Mouse (Mus musculus) neural tube, embryonic 15.5 days (tissue): ENCODE data around the gene Derl3. TPM values are rescaled to one million over a fixed set of nuclear protein-coding genes. Genes with fewer than 3 reads are reported as not detected.

Experiments used
- polyA plus RNA-seq: library from polyadenylated mRNA; unstranded; fragments of >200 nt; fragmentation: Nextera tagmentation; extraction: Ambion mirVana; gene quantifications from 2 replicates; pipeline ENCODE4 v1.2.1, GENCODE M21; 2015

Derl3 gene
- polyA plus RNA-seq, 1 experiment from 2014 or later: 1.2 TPM

Other genes with a start within 250 kb of the Derl3 start
- 16.0 and 16.9 TPM in 2 replicates for gene Susd2, start 249.4 kb upstream of the Derl3 start, polyA plus RNA-seq
- 32.9 and 35.8 TPM in 2 replicates for gene Cabin1, start 129.1 kb upstream of the Derl3 start, polyA plus RNA-seq
- 91.4 and 101 TPM in 2 replicates for gene Ddt, start 120.0 kb upstream of the Derl3 start, polyA plus RNA-seq
- gene Gm20441, start 112.5 kb upstream of the Derl3 start, polyA plus RNA-seq: 0.29 TPM in 1 of 2 replicates, not detected in the other
- 1.3 and 5.3 TPM in 2 replicates for gene Gstt3, start 112.0 kb upstream of the Derl3 start, polyA plus RNA-seq
- 9.6 and 13.8 TPM in 2 replicates for gene Gstt1, start 94.8 kb upstream of the Derl3 start, polyA plus RNA-seq
- not detected in 2 replicates for gene Gstt4, start 70.9 kb upstream of the Derl3 start, polyA plus RNA-seq
- 6.3 and 16.2 TPM in 2 replicates for gene Gstt2, start 56.0 kb upstream of the Derl3 start, polyA plus RNA-seq
- gene Mif, start 33.2 kb upstream of the Derl3 start, polyA plus RNA-seq: 1,840 and 1,880 TPM in 2 replicates
- 229 and 243 TPM in 2 replicates for gene Smarcb1, start 28.2 kb downstream of the Derl3 start, polyA plus RNA-seq
- 166 and 190 TPM in 2 replicates for gene Chchd10, start 39.7 kb downstream of the Derl3 start, polyA plus RNA-seq
- gene Mmp11, start 43.1 kb downstream of the Derl3 start, polyA plus RNA-seq: 18.6 and 25.4 TPM in 2 replicates
- 2.3 TPM in 2 replicates for gene Gm867, start 47.3 kb downstream of the Derl3 start, polyA plus RNA-seq
- 1.0 and 1.4 TPM in 2 replicates for gene Vpreb3, start 49.6 kb downstream of the Derl3 start, polyA plus RNA-seq
- gene Gm5134, start 61.1 kb downstream of the Derl3 start, polyA plus RNA-seq: 0.08 TPM in 1 of 2 replicates, not detected in the other
- 10.3 and 15.3 TPM in 2 replicates for gene Zfp280b, start 139.2 kb downstream of the Derl3 start, polyA plus RNA-seq
- not detected in 2 replicates for gene Slc5a4b, start 217.5 kb downstream of the Derl3 start, polyA plus RNA-seq